8 mouse cellular contexts compared by ENCODE assay signal in genomic region chr3:89089882-89090591, GRCm38 (mm10). TPM values are rescaled to one million over a fixed set of nuclear protein-coding genes. Genes with fewer than 3 reads are reported as not detected.
A peak's percentile ranks its signal among the peaks of the same experiment; 100 is the strongest.
DNase-seq lines count a peak whose midpoint lies in the region; ATAC-seq lines count a peak whose summit lies in the region.

No protein-coding gene starts in this region.

- H3K4me2 ChIP-seq in heart, embryonic 13.5 days: peak overlapping the region; percentile 100
- H3K4me2 ChIP-seq in liver, embryonic 11.5 days: peak overlapping the region; percentile 100
- H3K4me2 ChIP-seq in stomach, embryonic 15.5 days: peak overlapping the region; percentile 100

- peak; percentile 76 for ATAC-seq in heart, embryonic 13.5 days (ENCODE audit: extremely low read depth, insufficient number of reproducible peaks, low FRiP score, low TSS enrichment)
- ATAC-seq in liver, embryonic 11.5 days (replicated peaks; ENCODE audit: low FRiP score): peak; percentile 85
- ATAC-seq in stomach, embryonic 15.5 days (ENCODE audit: insufficient read depth, low FRiP score, low read depth): peak; percentile 82

- peaks cover 49% of the 10 kb centered on the region for H3K4me1 ChIP-seq in heart, embryonic 13.5 days
- H3K4me1 ChIP-seq in liver, embryonic 11.5 days (replicated peaks; ENCODE audit: control insufficient read depth, insufficient read depth, low read length): peaks cover 35% of the 10 kb centered on the region
- H3K4me1 ChIP-seq in stomach, embryonic 15.5 days: peaks cover 29% of the 10 kb centered on the region

- peaks cover 21% of the 10 kb centered on the region for H3K36me3 ChIP-seq in heart, embryonic 13.5 days
- peaks cover 2% of the 10 kb centered on the region; the same call in 1 of the 2 replicates for H3K36me3 ChIP-seq in liver, embryonic 11.5 days (ENCODE audit: control insufficient read depth, insufficient read depth, low read length)
- H3K36me3 ChIP-seq in stomach, embryonic 15.5 days: peaks cover 12% of the 10 kb centered on the region; the same call in 1 of the 2 replicates

- H3K9me3 ChIP-seq in heart, embryonic 13.5 days: no peaks in the 10 kb centered on the region
- no peaks in the 10 kb centered on the region for H3K9me3 ChIP-seq in liver, embryonic 11.5 days (ENCODE audit: control insufficient read depth, low read length)
- no peaks in the 10 kb centered on the region for H3K9me3 ChIP-seq in stomach, embryonic 15.5 days

- peak overlapping the region; percentile 86 for H3K9ac ChIP-seq in heart, embryonic 13.5 days
- peak overlapping the region; percentile 65 for H3K9ac ChIP-seq in liver, embryonic 11.5 days (ENCODE audit: low read depth, low read length)
- peak overlapping the region; percentile 55 for H3K9ac ChIP-seq in stomach, embryonic 15.5 days

- H3K4me3 ChIP-seq in heart, embryonic 13.5 days: peak overlapping the region; percentile 73
- peak overlapping the region; percentile 73 for H3K4me3 ChIP-seq in liver, embryonic 11.5 days (ENCODE audit: low read depth, low read length)
- peak overlapping the region; percentile 63 for H3K4me3 ChIP-seq in stomach, embryonic 15.5 days (replicated peaks)

- peaks cover 45% of the 10 kb centered on the region for H3K27me3 ChIP-seq in heart, embryonic 13.5 days (replicated peaks)
- H3K27me3 ChIP-seq in liver, embryonic 11.5 days (replicated peaks; ENCODE audit: control insufficient read depth, insufficient read depth, low read length): peaks cover 22% of the 10 kb centered on the region
- peaks cover 6% of the 10 kb centered on the region; the same call in 1 of the 2 replicates for H3K27me3 ChIP-seq in stomach, embryonic 15.5 days (replicated peaks)

- DNase-seq in CD8-positive naive resting alpha-beta T cell, adult 2 months (ENCODE audit: low read depth in 2 of 2, low spot score in 2 of 2): peak; percentile 77 to 85
- peak; percentile 81 for DNase-seq in c-Kit-negative CD71-positive TER-119-positive erythroid progenitor cells, embryonic 14.5 days (ENCODE audit: low read depth, low spot score)
- peak; percentile 73 for DNase-seq in fibroblast of lung, adult 2 months (ENCODE audit: low read depth)
- peak; percentile 89 for DNase-seq in kidney, postnatal 10 days
- DNase-seq in liver, embryonic 11.5 days (ENCODE audit: low spot score): peak; percentile 86
- peak; percentile 91 for DNase-seq in naive thymus-derived CD4-positive, alpha-beta T cell, adult 2 months (ENCODE audit: low read depth)

- H3K27ac ChIP-seq in heart, embryonic 13.5 days (replicated peaks): peak overlapping the region; percentile 73
- H3K27ac ChIP-seq in liver, embryonic 11.5 days (ENCODE audit: low read depth, low read length): peak overlapping the region; percentile 70
- peak overlapping the region; percentile 88 for H3K27ac ChIP-seq in stomach, embryonic 15.5 days

- under 1% methylated on average over 39 of the region's 40 CpGs for WGBS in heart, embryonic 13.5 days
- WGBS in liver, embryonic 11.5 days: 1% methylated on average over 38 of the region's 40 CpGs
- under 1% methylated on average over 40 of the region's 40 CpGs for WGBS in stomach, embryonic 15.5 days

RNA-seq across cellular contexts. Expression of gene Rusc1, which starts 3.1 kb away (rescaled TPM):
- polyA plus RNA-seq in heart, embryonic 13.5 days (2015; fragmentation: Nextera tagmentation; extraction: Ambion mirVana): 8.6 and 9.8 TPM in 2 replicates
- polyA plus RNA-seq in liver, embryonic 11.5 days (2014; fragmentation: Nextera tagmentation; extraction: Ambion mirVana): 11.3 and 11.7 TPM in 2 replicates
- polyA plus RNA-seq in stomach, embryonic 15.5 days (2015; fragmentation: Nextera tagmentation; extraction: Ambion mirVana): 20.3 and 21.0 TPM in 2 replicates

RNA-seq across cellular contexts. Expression of gene Gm43738, which starts 10.9 kb away (rescaled TPM):
- not detected in 2 replicates for polyA plus RNA-seq in heart, embryonic 13.5 days (2015; fragmentation: Nextera tagmentation; extraction: Ambion mirVana)
- 0.14 TPM in 1 of 2 replicates, not detected in the other for polyA plus RNA-seq in liver, embryonic 11.5 days (2014; fragmentation: Nextera tagmentation; extraction: Ambion mirVana)
- polyA plus RNA-seq in stomach, embryonic 15.5 days (2015; fragmentation: Nextera tagmentation; extraction: Ambion mirVana): not detected in 2 replicates

RNA-seq across cellular contexts. Expression of gene Fdps, which starts 11.7 kb away (rescaled TPM):
- 119 and 130 TPM in 2 replicates for polyA plus RNA-seq in heart, embryonic 13.5 days (2015; fragmentation: Nextera tagmentation; extraction: Ambion mirVana)
- polyA plus RNA-seq in liver, embryonic 11.5 days (2014; fragmentation: Nextera tagmentation; extraction: Ambion mirVana): 284 and 300 TPM in 2 replicates
- polyA plus RNA-seq in stomach, embryonic 15.5 days (2015; fragmentation: Nextera tagmentation; extraction: Ambion mirVana): 324 and 331 TPM in 2 replicates

RNA-seq across cellular contexts. Expression of gene Pklr, which starts 45.9 kb away (rescaled TPM):
- 0.98 and 5.3 TPM in 2 replicates for polyA plus RNA-seq in heart, embryonic 13.5 days (2015; fragmentation: Nextera tagmentation; extraction: Ambion mirVana)
- 117 and 144 TPM in 2 replicates for polyA plus RNA-seq in liver, embryonic 11.5 days (2014; fragmentation: Nextera tagmentation; extraction: Ambion mirVana)
- polyA plus RNA-seq in stomach, embryonic 15.5 days (2015; fragmentation: Nextera tagmentation; extraction: Ambion mirVana): 16.4 and 19.9 TPM in 2 replicates

Comparison
In these comparisons a context has a peak if more than half of its experiments do, and no peak if none do; other contexts are left out.
1. Peak in every context shown above with its lines: DNase-seq, ATAC-seq, H3K4me3 ChIP-seq and H3K27ac ChIP-seq.